Mouse (Mus musculus) forebrain, embryonic 16.5 days (tissue): ENCODE results near the gene Osbp2. TPM values are rescaled to one million over a fixed set of nuclear protein-coding genes. Genes with fewer than 3 reads are reported as not detected.
"Not testable (repeated sequence)": the region's sequence is repeated elsewhere in the genome, so short reads cannot be mapped to it uniquely, and the experiment has no call there.

Source experiments
- ATAC-seq: fragments of 200-750 bp; cut with Nextera tagmentation; 2 replicates; pipeline ENCODE4 v1.8.0; 2017; ENCODE audit warnings: mild to moderate bottlenecking, moderate library complexity
- H3K27ac ChIP-seq: fragments of 300-500 bp; sonication (generic); 2 replicates; pipeline ENCODE4 v1.5.1; 2014; ENCODE audit warnings: low read length, control low read depth
- H3K27me3 ChIP-seq: fragments of 300-500 bp; sonication (generic); replicated peaks from 2 replicates; pipeline ENCODE4 v1.6.1; 2014; ENCODE audit warnings: low read length; ENCODE audit not compliant: control insufficient read depth, insufficient read depth
- H3K36me3 ChIP-seq: fragments of 300-500 bp; sonication (generic); 2 replicates; pipeline ENCODE4 v1.6.1; 2014; ENCODE audit not compliant: control insufficient read depth, insufficient read depth
- H3K4me1 ChIP-seq: fragments of 300-500 bp; sonication (generic); replicated peaks from 2 replicates; pipeline ENCODE4 v1.6.1; 2014; ENCODE audit warnings: low read length; ENCODE audit not compliant: control insufficient read depth, insufficient read depth
- H3K4me2 ChIP-seq: fragments of 300-500 bp; sonication (generic); 2 replicates; pipeline ENCODE4 v1.6.1; 2014; ENCODE audit warnings: mild to moderate bottlenecking, low read length, control low read depth
- H3K4me3 ChIP-seq: fragments of 300-500 bp; sonication (generic); replicated peaks from 2 replicates; pipeline ENCODE4 v1.5.1; 2014; ENCODE audit warnings: mild to moderate bottlenecking, low read length, control low read depth
- H3K9ac ChIP-seq: fragments of 300-500 bp; sonication (generic); replicated peaks from 2 replicates; pipeline ENCODE4 v1.6.1; 2014; ENCODE audit warnings: low read depth, low read length, control low read depth
- H3K9me3 ChIP-seq: fragments of 300-500 bp; sonication (generic); 2 replicates; pipeline ENCODE4 v1.6.1; 2016; ENCODE audit warnings: low read length; ENCODE audit not compliant: control insufficient read depth
- WGBS: fragments of 180-500 bp; shearing (Covaris S2); extraction: QIAGEN DNeasy Blood & Tissue Kit; methylation state at CpG from one replicate; pipeline ENCODE4 v1.1.7; 2014; 5-methylcytosine and 5-hydroxymethylcytosine counted together
- polyA plus RNA-seq: library from polyadenylated mRNA; unstranded; fragments of >200 nt; fragmentation: Nextera tagmentation; extraction: Ambion mirVana; gene quantifications from 2 replicates; pipeline ENCODE4 v1.2.1, GENCODE M21; 2015

Gene Osbp2
- 11.8 and 19.5 TPM in 2 replicates for polyA plus RNA-seq

DNA sequence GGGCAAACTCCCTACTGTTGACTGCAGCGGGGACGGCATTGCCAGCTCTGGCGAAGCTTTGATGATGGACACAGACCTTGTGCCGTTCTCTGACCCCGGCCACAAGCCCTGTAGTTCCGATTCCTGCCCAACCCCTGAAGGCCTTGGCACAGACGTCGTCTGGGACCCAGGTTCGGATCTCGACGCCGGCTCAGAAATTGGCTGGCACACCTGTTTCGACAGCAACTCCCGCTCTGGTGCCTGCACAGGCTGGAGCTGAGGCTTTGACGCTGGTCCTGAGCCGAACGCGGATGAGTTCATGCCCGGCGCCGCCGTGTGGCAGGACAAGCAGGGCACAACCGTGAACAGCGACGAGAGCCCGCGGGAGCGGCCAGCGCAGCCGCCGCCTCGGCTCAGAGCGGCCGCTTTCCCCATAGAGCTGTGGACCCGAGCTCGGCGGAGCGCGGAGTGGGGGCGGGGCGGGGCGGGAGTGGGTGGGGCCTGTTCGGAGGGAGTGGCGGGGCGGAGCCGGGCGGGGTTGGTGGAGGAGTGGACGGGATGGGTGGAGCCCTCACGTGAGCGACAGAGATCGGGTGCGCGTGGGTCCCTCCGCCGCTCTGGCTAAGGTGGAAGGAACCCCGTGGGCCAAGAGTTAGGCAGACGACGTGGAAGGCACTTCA lies at the start of gene Osbp2:
TSS of gene Osbp2 (minus strand) at position 450 of the 659 bp plus-strand sequence.
- peaks cover 13% of the 10 kb centered on the region for H3K4me1 ChIP-seq
- no peak within 1 kb of the TSS for H3K27ac ChIP-seq

DNA sequence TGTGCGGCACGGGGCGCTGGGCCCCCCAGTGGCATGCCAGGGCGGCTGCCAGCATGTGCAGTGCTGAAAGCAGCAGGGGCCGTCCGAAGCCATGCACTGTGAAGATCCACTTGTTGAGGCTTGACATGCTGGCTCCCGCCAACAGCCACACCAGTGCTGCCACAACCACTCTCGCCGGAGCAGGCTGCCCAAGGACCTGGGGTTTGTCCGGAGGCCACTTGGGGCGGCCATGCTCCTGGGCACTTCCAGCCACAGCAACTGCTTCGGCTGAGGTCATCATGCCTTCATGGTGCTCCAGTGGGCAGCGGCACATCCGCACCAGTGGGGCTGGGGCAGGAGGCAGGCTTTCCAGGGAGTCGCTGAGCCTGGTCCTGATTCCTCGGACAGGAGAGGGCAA lies 49.2 kb upstream of the Osbp2 start:
- H3K27ac ChIP-seq, result no peak overlapping the region; the same call in 1 of the 2 replicates
- ATAC-seq, result no peak
- no peaks in the 10 kb centered on the region for H3K9me3 ChIP-seq
- H3K4me2 ChIP-seq, result peak overlapping the region; percentile 97
- H3K9ac ChIP-seq, result peak overlapping the region; percentile 81
- no peaks in the 10 kb centered on the region for H3K36me3 ChIP-seq
- peaks cover 38% of the 10 kb centered on the region for H3K4me1 ChIP-seq
- H3K27me3 ChIP-seq, result no peaks in the 10 kb centered on the region
- peak overlapping the region; percentile 74 for H3K4me3 ChIP-seq
- WGBS, result under 1% methylated on average over 16 of the region's 16 CpGs

More for the DNA sequence above, at the start of gene Osbp2:
- peak; percentile 91 for ATAC-seq
- Histone ChIP-seq H3K27me3 (no peaks in the 10 kb centered on the region), H3K36me3 (no peaks in the 10 kb centered on the region), H3K4me3 (peak within 1 kb of the TSS; percentile 61), H3K4me2 (peak within 1 kb of the TSS; percentile 86), H3K9ac (peak within 1 kb of the TSS; percentile 72), H3K9me3 (no peaks in the 10 kb centered on the region)
- WGBS, result 4% methylated on average over 58 of the region's 58 CpGs

DNA sequence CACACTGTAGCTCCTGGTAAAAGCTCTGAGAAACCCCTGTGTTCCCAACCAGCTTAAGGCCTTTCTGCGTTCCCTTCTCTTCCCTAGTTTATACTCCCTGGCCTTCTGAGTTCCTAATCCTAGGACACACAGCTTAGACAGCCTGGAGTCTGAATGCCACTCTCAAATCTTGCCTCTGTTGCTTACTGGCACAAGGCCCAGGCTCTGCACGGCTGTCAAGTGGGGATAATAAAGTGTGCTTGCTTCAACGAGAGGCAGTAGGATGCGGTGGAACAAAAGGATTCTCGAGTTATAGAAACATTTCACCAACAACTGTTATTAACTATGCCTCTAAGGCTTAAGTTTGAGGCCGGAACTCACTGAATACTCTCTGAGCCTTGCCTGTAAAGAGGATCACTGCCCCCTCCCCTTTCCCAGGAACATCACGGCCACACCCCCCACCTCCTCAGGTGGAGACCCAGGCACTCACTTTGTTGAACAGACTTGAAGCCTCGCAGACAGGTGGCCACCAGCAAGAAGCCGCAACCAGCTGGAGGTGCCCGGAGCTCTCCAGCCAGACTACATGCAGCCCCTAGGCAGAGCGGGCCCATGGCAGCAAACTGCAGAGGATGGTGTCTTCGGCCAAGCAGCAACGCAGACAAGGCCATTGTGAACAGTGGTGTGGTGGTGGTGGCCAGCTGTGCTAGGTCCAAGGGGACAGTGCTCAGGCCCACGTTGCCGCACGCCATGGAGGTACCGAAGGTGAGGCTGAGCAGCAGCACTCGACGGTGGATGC lies 48.6 kb upstream of the Osbp2 start:
- ATAC-seq, result 0 out of 2 replicates have a peak, but pooled peaks have one; percentile 9
- peak overlapping the region; percentile 74 for H3K4me3 ChIP-seq
- H3K4me2 ChIP-seq, result peak overlapping the region; percentile 97
- WGBS, result 7% methylated on average over 19 of the region's 19 CpGs
- H3K9me3 ChIP-seq, result no peaks in the 10 kb centered on the region
- H3K27ac ChIP-seq, result no peak overlapping the region; the same call in 1 of the 2 replicates
- no peaks in the 10 kb centered on the region for H3K36me3 ChIP-seq
- H3K27me3 ChIP-seq, result no peaks in the 10 kb centered on the region
- peaks cover 38% of the 10 kb centered on the region for H3K4me1 ChIP-seq
- H3K9ac ChIP-seq, result peak overlapping the region; percentile 81

DNA sequence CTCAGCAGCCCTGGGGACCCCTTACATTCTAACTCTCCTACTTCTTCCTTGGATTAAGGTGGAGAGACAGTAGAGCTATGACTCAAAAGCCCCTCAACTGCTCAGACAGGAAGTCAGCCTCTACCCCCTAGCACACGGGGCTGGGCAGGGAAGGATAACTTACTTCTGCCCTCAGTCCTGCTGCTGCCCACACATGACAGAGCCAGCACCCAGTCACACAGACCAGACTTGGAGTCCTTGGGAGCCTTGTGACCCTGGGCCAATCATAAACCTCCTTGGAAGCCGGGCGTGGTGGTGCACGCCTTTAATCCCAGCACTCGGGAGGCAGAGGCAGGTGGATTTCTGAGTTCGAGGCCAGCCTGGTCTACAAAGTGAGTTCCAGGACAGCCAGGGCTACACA lies 47.7 kb upstream of the Osbp2 start:
- Histone ChIP-seq H3K4me1 (peaks cover 38% of the 10 kb centered on the region), H3K4me2 (peak overlapping the region; percentile 97)
- not testable (repeated sequence) for H3K36me3 ChIP-seq, ATAC-seq, H3K9me3 ChIP-seq, H3K27me3 ChIP-seq, H3K9ac ChIP-seq, H3K4me3 ChIP-seq, H3K27ac ChIP-seq
- WGBS, result 87% methylated on average over 6 of the region's 6 CpGs

DNA sequence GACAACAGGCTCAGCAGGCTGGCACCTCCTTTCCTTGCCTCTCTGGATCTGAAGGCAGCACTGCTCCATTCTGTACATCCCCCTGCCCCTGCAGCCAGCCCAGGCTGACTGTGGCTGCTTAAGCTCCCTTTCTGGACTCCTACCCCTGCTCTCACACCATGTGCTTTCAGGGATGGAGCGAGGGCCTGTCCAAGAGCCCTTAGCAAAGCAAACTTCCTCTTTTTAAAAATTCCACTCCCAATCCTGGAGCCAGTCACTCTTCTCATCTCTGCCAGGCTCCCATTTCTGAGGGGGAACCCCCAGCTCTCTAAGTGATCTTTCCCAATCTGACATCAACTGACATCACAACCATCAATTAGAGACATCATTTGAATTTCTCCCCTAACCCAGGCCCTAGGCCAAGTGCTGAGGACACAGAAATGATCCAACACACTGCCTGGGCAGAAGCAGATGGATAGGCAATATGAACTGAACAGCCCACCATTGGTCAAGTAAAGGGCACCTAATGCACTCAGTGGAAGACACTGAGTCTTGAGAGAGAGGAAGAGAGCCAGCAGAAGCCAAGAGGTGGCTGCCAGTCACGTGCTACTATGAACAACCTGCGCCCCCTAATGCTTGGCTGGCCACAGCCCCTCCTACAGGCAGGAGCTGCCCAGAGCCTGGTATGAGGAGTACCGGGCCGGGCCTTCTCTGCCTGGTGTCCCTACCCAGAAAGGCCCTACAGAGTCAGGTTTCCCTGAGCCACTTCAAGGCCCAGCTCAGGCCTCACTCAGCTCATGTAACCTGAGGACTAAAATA lies 47.0 kb upstream of the Osbp2 start:
- H3K4me1 ChIP-seq, result peaks cover 38% of the 10 kb centered on the region
- no peaks in the 10 kb centered on the region for H3K27me3 ChIP-seq
- 51% methylated on average over 5 of the region's 5 CpGs for WGBS
- H3K4me3 ChIP-seq, result no peak overlapping the region
- peak overlapping the region; percentile 30 for H3K9ac ChIP-seq
- peak overlapping the region; percentile 97 for H3K4me2 ChIP-seq
- ATAC-seq, result no peak
- H3K36me3 ChIP-seq, result no peaks in the 10 kb centered on the region
- H3K27ac ChIP-seq, result no peak overlapping the region
- H3K9me3 ChIP-seq, result no peaks in the 10 kb centered on the region

DNA sequence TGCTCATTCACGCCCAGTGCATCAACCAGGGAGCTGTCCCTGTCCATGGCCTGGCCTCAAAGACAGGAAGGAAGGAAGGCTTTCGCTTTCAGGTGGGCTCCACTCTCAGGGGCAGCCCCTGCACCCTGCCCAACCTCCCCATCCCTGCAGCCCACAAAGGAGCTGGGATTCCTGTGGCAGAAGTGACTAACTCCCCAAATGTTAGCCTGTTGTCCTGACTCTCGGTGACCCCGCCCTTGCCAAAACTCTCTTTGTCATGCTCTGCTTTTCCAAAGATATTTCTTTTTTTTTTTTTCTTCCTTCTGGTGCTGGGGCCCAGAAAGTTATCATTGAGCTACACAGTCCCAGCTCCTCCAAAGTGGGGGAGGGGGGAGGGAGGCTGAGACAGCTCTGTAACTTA lies 45.5 kb upstream of the Osbp2 start:
- ATAC-seq, result no peak
- Histone ChIP-seq H3K36me3 (no peaks in the 10 kb centered on the region), H3K4me3 (no peak overlapping the region), H3K27me3 (no peaks in the 10 kb centered on the region), H3K4me1 (peaks cover 36% of the 10 kb centered on the region), H3K27ac (no peak overlapping the region), H3K9me3 (no peaks in the 10 kb centered on the region), H3K4me2 (no peak overlapping the region), H3K9ac (no peak overlapping the region)
- 86% methylated on average over 4 of the region's 4 CpGs for WGBS

DNA sequence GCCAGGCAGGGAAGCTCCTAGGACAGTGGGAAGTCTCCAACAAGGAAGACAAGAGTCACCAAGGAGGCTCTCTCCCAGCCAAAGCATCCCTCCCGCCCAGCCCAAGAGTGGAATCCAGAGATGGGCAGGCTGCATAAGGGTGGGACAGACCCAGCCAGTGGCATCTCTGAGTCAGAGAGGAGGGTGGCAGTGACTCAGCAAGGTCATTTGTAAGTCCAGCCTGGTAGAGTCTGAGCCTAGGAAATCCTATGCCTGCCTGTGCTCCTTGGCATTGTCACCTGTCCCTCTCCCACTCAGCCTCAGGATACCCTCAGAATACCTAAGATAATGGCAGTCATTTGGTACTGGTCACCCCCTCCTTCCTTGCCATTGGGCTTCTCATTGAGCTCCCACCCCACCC lies 41.7 kb upstream of the Osbp2 start:
- no peak overlapping the region for H3K4me2 ChIP-seq
- H3K27ac ChIP-seq, result no peak overlapping the region
- no peaks in the 10 kb centered on the region for H3K9me3 ChIP-seq
- no peaks in the 10 kb centered on the region for H3K36me3 ChIP-seq
- H3K4me1 ChIP-seq, result peaks cover 11% of the 10 kb centered on the region
- no peak overlapping the region for H3K9ac ChIP-seq
- H3K4me3 ChIP-seq, result no peak overlapping the region
- ATAC-seq, result no peak
- H3K27me3 ChIP-seq, result no peaks in the 10 kb centered on the region
- 94% methylated on average over 1 of the region's 1 CpGs for WGBS

DNA sequence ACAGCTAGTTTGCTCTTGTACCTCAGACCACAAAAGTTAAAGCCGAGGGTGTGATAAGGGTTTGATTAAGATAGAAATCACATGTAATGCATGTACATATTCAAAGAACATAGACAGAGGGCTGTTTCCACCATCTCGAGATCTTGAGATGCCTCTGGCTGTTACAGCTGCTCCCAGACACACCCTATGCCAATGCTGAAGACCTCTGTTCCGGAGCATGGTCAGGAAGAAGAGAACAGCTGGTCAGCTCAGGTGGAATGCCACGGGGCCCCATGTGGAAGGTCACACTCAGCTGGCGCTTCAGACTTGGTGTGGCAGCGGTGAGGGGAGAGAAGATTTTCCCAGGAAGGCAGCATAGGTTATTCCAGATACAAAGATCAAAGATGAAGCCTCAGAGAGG lies 41.0 kb upstream of the Osbp2 start:
- Histone ChIP-seq H3K4me2 (no peak overlapping the region), H3K27ac (no peak overlapping the region), H3K27me3 (no peaks in the 10 kb centered on the region), H3K9me3 (no peaks in the 10 kb centered on the region), H3K9ac (no peak overlapping the region), H3K4me3 (no peak overlapping the region), H3K36me3 (no peaks in the 10 kb centered on the region), H3K4me1 (peaks cover 3% of the 10 kb centered on the region)
- WGBS, result 90% methylated on average over 6 of the region's 6 CpGs
- no peak for ATAC-seq

DNA sequence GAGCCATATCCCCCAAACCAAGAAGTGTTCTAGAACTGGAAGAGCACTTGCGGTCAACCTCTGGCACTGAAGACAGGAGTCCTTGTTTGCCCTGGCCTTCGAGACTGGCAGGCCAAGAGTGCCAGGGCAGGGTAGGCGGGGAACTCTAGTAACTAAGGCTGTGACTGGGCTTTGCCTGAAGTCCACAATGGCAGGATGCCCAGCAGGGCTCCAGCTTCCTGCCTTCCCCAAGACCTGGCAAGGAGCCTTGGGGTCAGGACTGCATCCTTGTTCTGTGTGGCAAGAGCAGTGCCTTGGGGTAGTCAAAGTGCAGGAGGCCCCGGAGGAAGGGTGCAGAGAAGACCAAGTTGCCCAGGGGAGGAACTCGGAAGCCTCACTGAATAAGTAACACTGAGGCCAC lies 39.3 kb upstream of the Osbp2 start:
- ATAC-seq, result no peak
- 82% methylated on average over 5 of the region's 5 CpGs for WGBS

More for the DNA sequence above, 39.3 kb upstream of the Osbp2 start:
- Histone ChIP-seq H3K4me3 (no peak overlapping the region), H3K9me3 (no peaks in the 10 kb centered on the region), H3K27me3 (no peaks in the 10 kb centered on the region), H3K4me1 (no peaks in the 10 kb centered on the region), H3K27ac (no peak overlapping the region), H3K36me3 (no peaks in the 10 kb centered on the region), H3K9ac (no peak overlapping the region), H3K4me2 (no peak overlapping the region)
